Mouse (Mus musculus) brown adipose tissue, adult 24 weeks (tissue): ENCODE results near the gene Bgn. TPM values are rescaled to one million over a fixed set of nuclear protein-coding genes. Genes with fewer than 3 reads are reported as not detected.

Source experiments
- H3K27ac ChIP-seq: fragments of 200-500 bp; replicated peaks from 2 replicates; pipeline ENCODE4 v1.5.1; 2012; ENCODE audit warnings: low read depth, mild to moderate bottlenecking, low read length
- H3K4me1 ChIP-seq: fragments of 200-500 bp; 2 replicates; pipeline ENCODE4 v1.6.1; 2012; ENCODE audit warnings: low read length, mixed read lengths; ENCODE audit not compliant: control insufficient read depth, insufficient read depth, insufficient read length
- H3K4me3 ChIP-seq: fragments of 200-500 bp; 2 replicates; pipeline ENCODE4 v1.5.1; 2012; ENCODE audit warnings: low read depth, mild to moderate bottlenecking, low read length, moderate library complexity; ENCODE audit not compliant: insufficient read depth
- polyA plus RNA-seq: library from polyadenylated mRNA; stranded (reverse); fragments of >200 nt; gene quantifications from 2 replicates; pipeline ENCODE4 v1.2.4, GENCODE M21; 2012; ENCODE audit not compliant: missing spikeins, insufficient read depth, insufficient read length

The Bgn gene
- 67.1 and 108 TPM in 2 replicates for polyA plus RNA-seq

GRCm38 (mm10) chrX:73483484-73483810 lies at the start of gene Bgn:
Gene Bgn (plus strand): TSS chrX:73483602.
- Histone ChIP-seq H3K4me3 (peak within 1 kb of the TSS; percentile 58), H3K27ac (peak within 1 kb of the TSS; percentile 70), H3K4me1 (peaks cover 2% of the 10 kb centered on the region; the same call in 1 of the 2 replicates)

- Histone ChIP-seq H3K27ac (no peak within 1 kb of the TSS), H3K4me3 (no peak within 1 kb of the TSS), H3K4me1 (no peaks in the 10 kb centered on the region)
Observed at GRCm38 (mm10) chrX:73435252-73435651, 48.1 kb upstream of the Bgn start, which contains the start of gene Trex2. Gene Trex2 (minus strand): TSS chrX:73435344.

- no peaks in the 10 kb centered on the region; the same call in 1 of the 2 replicates for H3K4me1 ChIP-seq
- H3K4me3 ChIP-seq: no peak overlapping the region
- no peak overlapping the region for H3K27ac ChIP-seq
Observed at GRCm38 (mm10) chrX:73441428-73441827, 42.0 kb upstream of the Bgn start.

GRCm38 (mm10) chrX:73451949-73452348 lies 31.5 kb upstream of the Bgn start:
- Histone ChIP-seq H3K4me1 (no peaks in the 10 kb centered on the region), H3K27ac (no peak overlapping the region), H3K4me3 (no peak overlapping the region)

GRCm38 (mm10) chrX:73458877-73459392 lies 24.5 kb upstream of the Bgn start, which contains the start of gene Haus7:
Gene Haus7 (minus strand): TSS chrX:73459044.
- Histone ChIP-seq H3K4me3 (peak within 1 kb of the TSS; percentile 76), H3K27ac (peak within 1 kb of the TSS; percentile 10; the same call in 1 of the 2 replicates), H3K4me1 (no peaks in the 10 kb centered on the region)

GRCm38 (mm10) chrX:73460792-73461191 lies 22.6 kb upstream of the Bgn start:
- no peak overlapping the region for H3K4me3 ChIP-seq
- peak overlapping the region; percentile 60 for H3K27ac ChIP-seq
- no peaks in the 10 kb centered on the region for H3K4me1 ChIP-seq

GRCm38 (mm10) chrX:73465483-73466186 lies 17.8 kb upstream of the Bgn start:
- Histone ChIP-seq H3K27ac (no peak overlapping the region), H3K4me3 (no peak overlapping the region), H3K4me1 (peaks cover 2% of the 10 kb centered on the region; the same call in 1 of the 2 replicates)

- peaks cover 2% of the 10 kb centered on the region; the same call in 1 of the 2 replicates for H3K4me1 ChIP-seq
Observed at GRCm38 (mm10) chrX:73467446-73468241, 15.8 kb upstream of the Bgn start.

GRCm38 (mm10) chrX:73468330-73468729 lies 15.1 kb upstream of the Bgn start:
- H3K4me3 ChIP-seq: no peak overlapping the region
- peaks cover 2% of the 10 kb centered on the region; the same call in 1 of the 2 replicates for H3K4me1 ChIP-seq
- H3K27ac ChIP-seq: peak overlapping the region; percentile 63

More at GRCm38 (mm10) chrX:73467446-73468241, 15.8 kb upstream of the Bgn start:
- H3K4me3 ChIP-seq: no peak overlapping the region
- H3K27ac ChIP-seq: peak overlapping the region; percentile 63; the same call in 1 of the 2 replicates

GRCm38 (mm10) chrX:73468752-73469151 lies 14.7 kb upstream of the Bgn start:
- peaks cover 2% of the 10 kb centered on the region; the same call in 1 of the 2 replicates for H3K4me1 ChIP-seq
- no peak overlapping the region for H3K4me3 ChIP-seq
- H3K27ac ChIP-seq: no peak overlapping the region; the same call in 1 of the 2 replicates

GRCm38 (mm10) chrX:73471764-73472163 lies 11.6 kb upstream of the Bgn start:
- Histone ChIP-seq H3K4me3 (no peak overlapping the region), H3K27ac (no peak overlapping the region), H3K4me1 (peaks cover 4% of the 10 kb centered on the region)

- Histone ChIP-seq H3K27ac (no peak overlapping the region), H3K4me3 (no peak overlapping the region), H3K4me1 (peaks cover 7% of the 10 kb centered on the region)
Observed at GRCm38 (mm10) chrX:73474340-73475165, 8.8 kb upstream of the Bgn start.

GRCm38 (mm10) chrX:73475658-73476256 lies 7.6 kb upstream of the Bgn start:
- H3K4me3 ChIP-seq: no peak overlapping the region
- peaks cover 9% of the 10 kb centered on the region for H3K4me1 ChIP-seq
- H3K27ac ChIP-seq: peak overlapping the region; percentile 55

- no peak overlapping the region for H3K4me3 ChIP-seq
- peaks cover 9% of the 10 kb centered on the region for H3K4me1 ChIP-seq
- peak overlapping the region; percentile 84 for H3K27ac ChIP-seq
Observed at GRCm38 (mm10) chrX:73476621-73477020, 6.8 kb upstream of the Bgn start.
